In the genomic region with DNA sequence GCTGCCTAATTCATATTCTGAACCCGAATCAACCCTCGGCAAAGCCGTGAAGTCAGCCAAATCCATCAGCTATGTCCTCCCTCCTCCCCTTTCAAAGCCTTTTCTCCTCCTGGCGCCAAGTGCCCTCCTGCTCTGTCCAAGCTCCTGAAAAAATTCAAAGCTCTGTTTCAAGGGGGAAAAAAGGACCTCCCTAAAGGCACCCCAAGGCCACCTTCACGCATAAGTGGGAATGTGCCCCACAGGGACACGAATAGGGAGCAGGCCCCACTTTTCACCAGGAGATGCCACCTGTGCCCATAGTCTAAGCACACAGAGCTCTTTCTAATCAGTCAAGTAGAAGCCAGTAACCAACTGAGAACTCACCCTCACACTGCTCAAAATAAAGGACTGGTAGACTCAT, we compare ENCODE assay signal across 21 mouse cellular contexts.
A peak's percentile ranks its signal among the peaks of the same experiment; 100 is the strongest.
DNase-seq lines count a peak whose midpoint lies in the region; ATAC-seq lines count a peak whose summit lies in the region.
"Had no signal": no experiment of that assay in that cellular context is flagged by ENCODE, and none has a peak within 500 bp of the region (broad histone marks: within the 10 kb centered on the region; RNA-seq: fewer than 3 reads in every experiment).

No protein-coding gene starts in this region.

- H3K4me3 ChIP-seq in intestine, embryonic 15.5 days (replicated peaks) = no peak overlapping the region
- H3K4me3 ChIP-seq: embryonic facial prominence, embryonic 13.5 days; forebrain, embryonic 13.5 days; heart, embryonic 10.5 days; liver, embryonic 12.5 days; lung, embryonic 15.5 days; megakaryocyte, embryonic 14.5 days had no signal

- no peaks in the 10 kb centered on the region for H3K27me3 ChIP-seq in intestine, embryonic 15.5 days (replicated peaks)
- H3K27me3 ChIP-seq: embryonic facial prominence, embryonic 13.5 days; forebrain, embryonic 13.5 days; liver, embryonic 12.5 days; lung, embryonic 15.5 days; megakaryocyte, embryonic 14.5 days had no signal

- 85% methylated on average over 6 of the region's 6 CpGs for WGBS in intestine, embryonic 15.5 days

- H3K36me3 ChIP-seq in intestine, embryonic 15.5 days = no peaks in the 10 kb centered on the region
- H3K36me3 ChIP-seq: embryonic facial prominence, embryonic 13.5 days; heart, embryonic 10.5 days; liver, embryonic 12.5 days; lung, embryonic 15.5 days had no signal

- no peak overlapping the region for H3K4me2 ChIP-seq in intestine, embryonic 15.5 days (replicated peaks)
- H3K4me2 ChIP-seq: embryonic facial prominence, embryonic 13.5 days; forebrain, embryonic 13.5 days; liver, embryonic 12.5 days; lung, embryonic 15.5 days had no signal

- H3K9ac ChIP-seq in intestine, embryonic 15.5 days = no peak overlapping the region
- H3K9ac ChIP-seq: embryonic facial prominence, embryonic 13.5 days; forebrain, embryonic 13.5 days; liver, embryonic 12.5 days; lung, embryonic 15.5 days had no signal

- DNase-seq in frontal cortex, postnatal 36 days (ENCODE audit: low spot score in 2 of 2) = no peak
- DNase-seq in right cerebral cortex, postnatal 10 days (ENCODE audit: low spot score in 2 of 2) = peak; percentile 29 to 32
- no peak for DNase-seq in right cerebral cortex, postnatal 4 days
- peak; percentile 40 to 53 for DNase-seq in cerebellum, postnatal 36 days
- DNase-seq in testis, postnatal 14 days (ENCODE audit: low spot score) = no peak
- DNase-seq: adrenal gland, postnatal 36 days; gastrocnemius, postnatal 25 days; heart, postnatal 36 days; kidney, adult 2 months; kidney, postnatal 25 days; layer of hippocampus, adult 9-11 months; thymus, postnatal 36 days had no signal

- peak; percentile 41; the same call in 1 of the 2 replicates for ATAC-seq in frontal cortex, adult (ENCODE audit: low TSS enrichment)
- no peak for ATAC-seq in intestine, embryonic 15.5 days
- ATAC-seq: activated CD4-positive, CD25-positive, alpha-beta regulatory T cell, adult 4 months; forebrain, embryonic 13.5 days; liver, embryonic 12.5 days had no signal

- H3K4me1 ChIP-seq in intestine, embryonic 15.5 days (replicated peaks) = no peaks in the 10 kb centered on the region
- H3K4me1 ChIP-seq: embryonic facial prominence, embryonic 13.5 days; forebrain, embryonic 13.5 days; heart, embryonic 10.5 days; liver, embryonic 12.5 days; lung, embryonic 15.5 days; megakaryocyte, embryonic 14.5 days had no signal

- H3K27ac ChIP-seq in intestine, embryonic 15.5 days = no peak overlapping the region
- H3K27ac ChIP-seq: embryonic facial prominence, embryonic 13.5 days; forebrain, embryonic 13.5 days; heart, embryonic 10.5 days; liver, embryonic 12.5 days; lung, embryonic 15.5 days had no signal

- no peaks in the 10 kb centered on the region for H3K9me3 ChIP-seq in intestine, embryonic 15.5 days
- H3K9me3 ChIP-seq: embryonic facial prominence, embryonic 13.5 days; forebrain, embryonic 13.5 days; heart, embryonic 10.5 days; liver, embryonic 12.5 days; lung, embryonic 15.5 days; megakaryocyte, embryonic 14.5 days had no signal

Comparison
In these comparisons a context has a peak if more than half of its experiments do, and no peak if none do; other contexts are left out.
1. DNase-seq: peak in right cerebral cortex, postnatal 10 days (2 of 2) and cerebellum, postnatal 36 days (2 of 2); none in frontal cortex, postnatal 36 days (0 of 2), right cerebral cortex, postnatal 4 days (single experiment) and testis, postnatal 14 days (single experiment).